ENCODE assay signal across 14 mouse cellular contexts in genomic region chr12:66707431-66707830, GRCm38 (mm10).
"Had no signal": no experiment of that assay in that cellular context is flagged by ENCODE, and none has a peak within 500 bp of the region (broad histone marks: within the 10 kb centered on the region; RNA-seq: fewer than 3 reads in every experiment).

No protein-coding gene starts in this region.

- H3K9me3 ChIP-seq: liver, embryonic 13.5 days; lung, embryonic 15.5 days; megakaryocyte, embryonic 14.5 days; midbrain, embryonic 12.5 days; neural tube, embryonic 13.5 days had no signal

- H3K4me1 ChIP-seq: liver, embryonic 13.5 days; lung, embryonic 15.5 days; megakaryocyte, embryonic 14.5 days; midbrain, embryonic 12.5 days; neural tube, embryonic 13.5 days had no signal

- ATAC-seq: liver, postnatal 0 days; midbrain, embryonic 16.5 days had no signal

- H3K27ac ChIP-seq: left cerebral cortex, adult 2 months; liver, embryonic 13.5 days; lung, embryonic 15.5 days; macrophage; midbrain, embryonic 12.5 days; neural tube, embryonic 13.5 days had no signal

- H3K36me3 ChIP-seq: liver, embryonic 13.5 days; lung, embryonic 15.5 days; midbrain, embryonic 12.5 days; neural tube, embryonic 13.5 days had no signal

- H3K4me2 ChIP-seq: liver, embryonic 13.5 days; lung, embryonic 15.5 days; midbrain, embryonic 12.5 days; neural tube, embryonic 13.5 days had no signal

- H3K9ac ChIP-seq: liver, embryonic 13.5 days; liver, postnatal 0 days; lung, embryonic 15.5 days; midbrain, embryonic 12.5 days; neural tube, embryonic 13.5 days had no signal

- H3K4me3 ChIP-seq: left cerebral cortex, adult 2 months; liver, embryonic 13.5 days; lung, embryonic 15.5 days; megakaryocyte, embryonic 14.5 days; midbrain, embryonic 12.5 days; neural tube, embryonic 13.5 days had no signal

- DNase-seq: kidney, postnatal 25 days; liver; liver, embryonic 13.5 days; liver, postnatal 0 days; lung, postnatal 14 days; right cerebral cortex, postnatal 25 days; thymus, postnatal 4 days had no signal

- H3K27me3 ChIP-seq: liver, embryonic 13.5 days; lung, embryonic 15.5 days; megakaryocyte, embryonic 14.5 days; midbrain, embryonic 12.5 days; neural tube, embryonic 13.5 days had no signal
